Mouse (Mus musculus) megakaryocyte, embryonic 14.5 days (primary cell): ENCODE measurements around the gene Gsg1.

Experiments
- FLI1 ChIP-seq: IDR thresholded peaks from 2 replicates; pipeline ENCODE4 v1.6.1; 2012; ENCODE audit warnings: low read length, inconsistent platforms, mixed read lengths
- GATA1 ChIP-seq: IDR thresholded peaks from 3 replicates; pipeline ENCODE4 v1.6.1; 2012; ENCODE audit warnings: mixed read lengths, low read length, inconsistent platforms, borderline replicate concordance

- TF ChIP-seq GATA1 (no peak), FLI1 (no peak)
These were observed 48.4 kb upstream of the Gsg1 start for GRCm38 (mm10) chr6:135302421-135303125.
